In the genomic region with DNA sequence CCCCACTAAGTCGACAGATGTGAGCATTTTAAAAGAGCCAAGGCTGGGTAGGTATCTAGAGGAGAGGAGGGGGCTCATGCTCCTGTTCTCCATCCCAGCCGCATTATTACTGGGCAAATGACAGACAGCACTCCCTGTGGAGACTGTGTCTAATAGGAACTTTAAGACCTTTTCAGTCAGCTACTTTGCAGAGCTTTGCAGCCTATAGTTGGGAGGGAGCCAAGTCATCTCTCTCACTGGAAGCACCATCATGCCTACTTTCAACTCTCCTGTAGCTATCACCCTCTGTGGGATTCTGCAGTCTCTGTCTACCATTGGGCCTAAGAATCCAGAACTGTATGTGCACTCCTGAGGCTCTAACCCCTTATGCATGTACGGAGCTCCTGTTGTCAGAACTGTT, we compare ENCODE assay signal across 20 mouse cellular contexts. TPM values are rescaled to one million over a fixed set of nuclear protein-coding genes. Genes with fewer than 3 reads are reported as not detected.
DNase-seq lines count a peak whose midpoint lies in the region; ATAC-seq and TF ChIP-seq lines count a peak whose summit lies in the region.
"Had no signal": no experiment of that assay in that cellular context is flagged by ENCODE, and none has a peak within 500 bp of the region (broad histone marks: within the 10 kb centered on the region; RNA-seq: fewer than 3 reads in every experiment).

No protein-coding gene starts in this region.

- H3K9me3 ChIP-seq in forebrain, embryonic 14.5 days (replicated peaks; ENCODE audit: control insufficient read depth, low read length): no peaks in the 10 kb centered on the region
- H3K9me3 ChIP-seq in hindbrain, postnatal 0 days (ENCODE audit: low read length): no peaks in the 10 kb centered on the region
- H3K9me3 ChIP-seq in neural tube, embryonic 13.5 days: no peaks in the 10 kb centered on the region
- H3K9me3 ChIP-seq in kidney, embryonic 16.5 days (ENCODE audit: low read length): no peaks in the 10 kb centered on the region
- H3K9me3 ChIP-seq: embryonic facial prominence, embryonic 13.5 days; heart, embryonic 13.5 days; liver, embryonic 15.5 days; megakaryocyte, embryonic 14.5 days had no signal

- H3K4me3 ChIP-seq in left cerebral cortex, adult 2 months: no peak overlapping the region; the same call in 1 of the 2 replicates
- no peak overlapping the region for H3K4me3 ChIP-seq in forebrain, embryonic 14.5 days (ENCODE audit: low read depth, low read length)
- H3K4me3 ChIP-seq in hindbrain, postnatal 0 days (ENCODE audit: low read length): no peak overlapping the region
- peak overlapping the region; percentile 88; the same call in 1 of the 2 replicates for H3K4me3 ChIP-seq in neural tube, embryonic 13.5 days
- H3K4me3 ChIP-seq in kidney, embryonic 16.5 days (ENCODE audit: low read length): no peak overlapping the region
- H3K4me3 ChIP-seq: embryonic facial prominence, embryonic 13.5 days; heart, embryonic 13.5 days; liver, embryonic 15.5 days; megakaryocyte, embryonic 14.5 days had no signal

- WGBS in forebrain, embryonic 14.5 days: 32% methylated on average over 3 of the region's 3 CpGs
- WGBS in hindbrain, postnatal 0 days: 39% methylated on average over 3 of the region's 3 CpGs
- WGBS in neural tube, embryonic 13.5 days: 38% methylated on average over 3 of the region's 3 CpGs
- WGBS in kidney, embryonic 16.5 days: 75% methylated on average over 3 of the region's 3 CpGs

- ATAC-seq in forebrain, embryonic 14.5 days: no peak
- ATAC-seq in hindbrain, postnatal 0 days: no peak
- no peak for ATAC-seq in neural tube, embryonic 13.5 days (ENCODE audit: low read depth)
- no peak for ATAC-seq in kidney, embryonic 16.5 days (ENCODE audit: low FRiP score, low TSS enrichment)
- ATAC-seq: CD4-positive, CD25-positive, alpha-beta regulatory T cell, adult 4 months; lung, postnatal 0 days had no signal

- no peak overlapping the region for H3K4me2 ChIP-seq in forebrain, embryonic 14.5 days (ENCODE audit: low read length)
- peak overlapping the region; percentile 97 for H3K4me2 ChIP-seq in hindbrain, postnatal 0 days (ENCODE audit: low read depth, low read length)
- H3K4me2 ChIP-seq in neural tube, embryonic 13.5 days: peak overlapping the region; percentile 97
- no peak overlapping the region for H3K4me2 ChIP-seq in kidney, embryonic 16.5 days (replicated peaks; ENCODE audit: low read depth, low read length)
- H3K4me2 ChIP-seq: embryonic facial prominence, embryonic 13.5 days; heart, embryonic 13.5 days; liver, embryonic 15.5 days had no signal

- intact Hi-C loops in left cerebral cortex, adult 2 months (cut with DNase I): no loop called here
- intact Hi-C loops in left cerebral cortex, postnatal 4 days (cut with DNase I): no loop called here

- peaks cover 46% of the 10 kb centered on the region for H3K4me1 ChIP-seq in forebrain, embryonic 14.5 days (ENCODE audit: control insufficient read depth, insufficient read depth, low read length)
- peaks cover 34% of the 10 kb centered on the region for H3K4me1 ChIP-seq in hindbrain, postnatal 0 days (ENCODE audit: insufficient read depth, low read length)
- peaks cover 89% of the 10 kb centered on the region for H3K4me1 ChIP-seq in neural tube, embryonic 13.5 days (replicated peaks)
- 0 out of 2 replicates have a peak, but pooled peaks cover 6% of the 10 kb centered on the region for H3K4me1 ChIP-seq in kidney, embryonic 16.5 days (ENCODE audit: insufficient read depth, low read length)
- H3K4me1 ChIP-seq: liver, embryonic 15.5 days had no signal

- no peak for TF ChIP-seq CTCF in left cerebral cortex, adult 2 months (IDR thresholded peaks at IDR 0.05)
- no peak for TF ChIP-seq CTCF in hindbrain, postnatal 0 days (IDR thresholded peaks at IDR 0.05; ENCODE audit: low read depth)

- no peak overlapping the region for H3K9ac ChIP-seq in forebrain, embryonic 14.5 days (ENCODE audit: low read length)
- H3K9ac ChIP-seq in hindbrain, postnatal 0 days (replicated peaks; ENCODE audit: low read length): no peak overlapping the region
- no peak overlapping the region for H3K9ac ChIP-seq in neural tube, embryonic 13.5 days
- no peak overlapping the region for H3K9ac ChIP-seq in kidney, embryonic 16.5 days (replicated peaks; ENCODE audit: low read length)
- H3K9ac ChIP-seq: embryonic facial prominence, embryonic 13.5 days; heart, embryonic 13.5 days; liver, embryonic 15.5 days had no signal

- DNase-seq in left cerebral cortex, adult 2 months (ENCODE audit: extremely low spot score in 1 of 2, low spot score in 2 of 2): no peak
- DNase-seq in left cerebral cortex, postnatal 4 days: no peak
- peak; percentile 37 for DNase-seq in forebrain, embryonic 14.5 days (ENCODE audit: low spot score)
- no peak for DNase-seq in hindbrain, postnatal 0 days (ENCODE audit: low spot score)
- DNase-seq in urinary bladder, adult 2 months (ENCODE audit: low spot score): no peak
- DNase-seq in right cerebral cortex, postnatal 4 days: no peak
- DNase-seq: cerebellum, adult 11 months; heart, adult 11 months; heart, postnatal 36 days; kidney, adult 18-20 months; kidney, postnatal 25 days had no signal

- no peaks in the 10 kb centered on the region for H3K27me3 ChIP-seq in forebrain, embryonic 14.5 days (replicated peaks; ENCODE audit: control insufficient read depth, insufficient read depth, low read length)
- H3K27me3 ChIP-seq in hindbrain, postnatal 0 days (ENCODE audit: insufficient read depth, low read length): no peaks in the 10 kb centered on the region
- peaks cover 3% of the 10 kb centered on the region; the same call in 1 of the 2 replicates for H3K27me3 ChIP-seq in neural tube, embryonic 13.5 days
- H3K27me3 ChIP-seq in kidney, embryonic 16.5 days (ENCODE audit: insufficient read depth, low read length): peaks cover under 1% of the 10 kb centered on the region; the same call in 1 of the 2 replicates

- peaks cover 16% of the 10 kb centered on the region; the same call in 1 of the 2 replicates for H3K36me3 ChIP-seq in forebrain, embryonic 14.5 days (ENCODE audit: control insufficient read depth, insufficient read depth, low read length)
- no peaks in the 10 kb centered on the region for H3K36me3 ChIP-seq in hindbrain, postnatal 0 days (ENCODE audit: insufficient read depth, low read length)
- peaks cover 23% of the 10 kb centered on the region for H3K36me3 ChIP-seq in neural tube, embryonic 13.5 days
- no peaks in the 10 kb centered on the region for H3K36me3 ChIP-seq in kidney, embryonic 16.5 days (ENCODE audit: insufficient read depth, low read length)
- H3K36me3 ChIP-seq: embryonic facial prominence, embryonic 13.5 days; heart, embryonic 13.5 days; liver, embryonic 15.5 days had no signal

- peak overlapping the region; percentile 77; the same call in 1 of the 2 replicates for H3K27ac ChIP-seq in left cerebral cortex, adult 2 months
- H3K27ac ChIP-seq in forebrain, embryonic 14.5 days (ENCODE audit: low read depth, low read length): no peak overlapping the region
- H3K27ac ChIP-seq in hindbrain, postnatal 0 days: no peak overlapping the region
- H3K27ac ChIP-seq in neural tube, embryonic 13.5 days (replicated peaks): no peak overlapping the region
- no peak overlapping the region for H3K27ac ChIP-seq in kidney, embryonic 16.5 days (ENCODE audit: low read length)
- H3K27ac ChIP-seq: embryonic facial prominence, embryonic 13.5 days; heart, embryonic 13.5 days; liver, embryonic 15.5 days had no signal

RNA-seq across cellular contexts. Expression of a gene that starts 5.7 kb away (rescaled TPM):
- total RNA-seq in left cerebral cortex, adult 2 months (2021): 100 to 1,000 TPM; 105 to 111 TPM
- total RNA-seq in left cerebral cortex, postnatal 4 days (2021): 10 to 100 TPM; 46.2 to 46.7 TPM
- polyA plus RNA-seq in forebrain, embryonic 14.5 days (2014; fragmentation: Nextera tagmentation; extraction: Ambion mirVana): 5.8 and 7.6 TPM in 2 replicates
- total RNA-seq in hindbrain, postnatal 0 days (2014; rRNA removed): 54.8 and 59.8 TPM in 2 replicates
- polyA plus RNA-seq in hindbrain, postnatal 0 days (2015; fragmentation: Nextera tagmentation; extraction: Ambion mirVana): 6.0 and 6.1 TPM in 2 replicates
- 5.9 and 6.0 TPM in 2 replicates for polyA plus RNA-seq in neural tube, embryonic 13.5 days (2015; fragmentation: Nextera tagmentation; extraction: Ambion mirVana)
- polyA plus RNA-seq in kidney, embryonic 16.5 days (2015; fragmentation: Nextera tagmentation; extraction: Ambion mirVana): 1.6 TPM in 2 replicates
- polyA plus RNA-seq in urinary bladder, adult 2 months (2012; rRNA removed): 1.8 and 2.6 TPM in 2 replicates
- polyA plus RNA-seq: G1E had no signal

Comparison
In these comparisons a context has a peak if more than half of its experiments do, and no peak if none do; other contexts are left out.
1. H3K4me2 ChIP-seq: peak in hindbrain, postnatal 0 days (single experiment) and neural tube, embryonic 13.5 days (single experiment); none in forebrain, embryonic 14.5 days (single experiment) and kidney, embryonic 16.5 days (single experiment).